Mouse (Mus musculus) layer of hippocampus, postnatal 25 days (tissue): ENCODE results near the gene Unc13d. TPM values are rescaled to one million over a fixed set of nuclear protein-coding genes. Genes with fewer than 3 reads are reported as not detected.
"Not testable (repeated sequence)": the region's sequence is repeated elsewhere in the genome, so short reads cannot be mapped to it uniquely, and the experiment has no call there.

Experiments used
- DNase-seq, 2 experiments: peaks; one replicate each; pipeline ENCODE4 v3.0.0; 2022; ENCODE audit warnings: mixed read lengths in 2 of 2, low spot score in 1 of 2; ENCODE audit errors: extremely low spot score in 1 of 2
- total RNA-seq, 2 experiments: library from RNA; stranded (reverse); gene quantifications; 2 replicates each; pipeline ENCODE4 v1.2.3; 2021

Unc13d gene
- 1 to 10 TPM; 1.3 to 2.4 TPM for total RNA-seq

DNA sequence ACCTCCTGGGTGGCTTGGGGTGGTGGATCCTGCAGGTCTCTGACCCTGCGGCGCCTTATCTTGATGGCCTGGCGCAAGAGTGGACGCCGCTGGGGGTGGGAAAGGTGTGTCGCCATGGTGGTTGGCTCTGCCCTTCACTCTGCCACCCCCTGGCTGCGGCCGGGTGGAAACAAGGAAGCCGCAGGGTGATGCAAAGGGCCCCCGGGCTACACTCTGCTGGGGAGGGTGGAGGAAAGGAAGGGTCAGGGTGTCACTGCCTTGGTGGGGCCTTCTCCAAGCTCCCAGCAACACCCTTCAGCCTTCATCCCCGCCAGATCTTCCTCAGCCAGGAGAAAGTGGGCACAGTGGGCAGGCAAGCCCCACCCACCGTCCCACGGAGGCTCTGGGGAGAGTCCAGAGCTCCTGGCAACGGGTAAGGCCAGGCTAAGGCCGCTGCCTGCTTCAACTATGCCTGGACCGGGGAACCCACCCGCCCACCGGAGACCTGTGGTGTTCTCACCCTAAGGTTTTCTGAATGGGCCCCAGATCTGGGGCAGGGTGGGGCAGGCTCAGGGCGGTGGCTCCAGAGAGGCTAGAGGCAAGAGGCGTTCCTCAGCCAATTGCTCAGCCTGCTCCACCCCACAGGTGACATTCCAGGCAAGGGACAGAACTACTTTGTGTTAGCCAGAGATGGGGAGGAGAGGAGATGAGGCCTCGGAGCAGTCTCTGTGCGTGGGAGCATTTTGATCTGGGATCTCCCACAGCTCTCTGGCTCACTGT, at the start of gene Unc13d:
TSS of gene Unc13d (minus strand) at position 516 of the 759 bp plus-strand sequence.
- DNase-seq, result no peak

DNA sequence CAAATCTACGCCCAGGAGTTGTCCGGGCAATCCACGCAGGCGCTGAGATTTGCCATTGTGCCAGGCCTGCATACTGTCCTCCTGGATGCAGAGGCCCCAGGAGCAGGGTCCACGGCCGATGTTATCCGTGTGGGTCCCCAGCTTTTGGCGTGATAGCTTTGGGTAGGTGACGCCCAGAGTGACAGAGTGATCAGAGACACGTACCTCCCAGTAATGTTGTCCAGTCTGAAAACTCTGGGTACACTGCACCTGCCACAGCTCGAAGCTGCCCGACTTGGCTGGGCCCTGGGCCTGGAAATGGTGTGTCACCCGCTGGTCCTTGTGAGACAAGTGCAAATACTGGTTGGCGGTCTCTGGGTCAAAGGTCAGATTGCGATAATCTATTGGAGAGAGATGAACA, 48.5 kb upstream of the Unc13d start:
- no peak for DNase-seq

DNA sequence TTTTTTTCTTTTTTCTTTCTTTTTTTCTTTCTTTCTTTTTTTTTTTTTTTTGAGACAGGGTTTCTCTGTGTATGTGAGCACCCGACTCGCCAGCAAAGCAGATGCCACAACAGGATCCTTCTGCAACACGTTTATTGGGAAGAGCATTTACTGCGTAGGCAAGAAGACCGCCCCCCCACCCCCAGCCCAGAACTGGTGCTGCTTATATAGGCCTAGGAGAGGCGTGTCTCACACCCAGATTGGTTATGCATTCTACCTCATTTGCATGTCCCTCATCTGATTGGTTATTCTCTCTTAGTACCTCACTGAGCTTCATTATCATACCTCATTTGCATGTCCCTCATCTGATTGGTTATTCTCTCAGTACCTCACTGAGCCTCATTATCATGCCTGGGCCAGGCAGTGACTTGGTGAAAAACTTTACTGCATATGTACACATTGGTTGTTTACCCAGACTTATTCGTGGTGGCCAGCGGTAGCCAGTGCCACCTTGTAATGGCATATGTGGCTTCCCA, 44.0 kb upstream of the Unc13d start:
- not testable (repeated sequence) for DNase-seq

DNA sequence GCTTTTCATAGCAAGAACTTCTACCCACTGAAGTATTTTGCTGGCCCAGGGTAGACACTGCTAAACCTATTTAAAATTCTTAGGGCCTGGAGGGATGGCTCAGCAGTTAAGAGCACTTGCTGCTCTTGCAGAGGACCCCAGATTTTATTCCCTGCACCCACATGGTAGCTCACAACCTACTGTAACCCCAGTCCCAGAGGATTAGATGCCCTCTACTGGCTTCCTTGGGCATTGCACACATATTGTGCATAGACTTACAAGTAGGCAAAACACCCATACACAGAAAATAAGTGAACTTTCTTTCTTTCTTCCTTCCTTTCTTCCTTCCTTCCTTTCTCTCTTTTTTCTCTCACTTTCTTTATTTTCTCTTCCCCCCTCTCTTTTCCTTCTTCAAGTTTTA, 40.1 kb upstream of the Unc13d start:
- DNase-seq, result no peak

DNA sequence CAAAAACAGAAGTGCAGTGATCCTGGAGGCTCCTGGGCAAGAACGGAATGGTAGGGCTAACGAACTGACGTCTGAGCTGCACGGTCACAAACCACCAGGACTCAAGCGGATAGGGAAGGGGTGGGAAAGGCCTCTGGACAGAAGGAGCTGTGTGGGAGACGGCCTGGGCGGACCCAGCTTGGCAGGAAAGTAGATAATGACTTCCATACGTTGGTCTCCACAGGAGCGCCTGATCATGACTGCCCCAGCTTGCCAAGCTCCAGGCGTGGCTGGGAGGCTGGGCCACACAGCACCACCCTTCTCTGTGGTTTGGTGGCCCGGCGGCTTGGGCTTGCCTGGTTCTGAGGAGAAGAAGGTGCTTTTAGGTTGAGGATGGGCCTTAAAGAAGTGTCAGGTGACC, 39.5 kb upstream of the Unc13d start:
- DNase-seq, result no peak

DNA sequence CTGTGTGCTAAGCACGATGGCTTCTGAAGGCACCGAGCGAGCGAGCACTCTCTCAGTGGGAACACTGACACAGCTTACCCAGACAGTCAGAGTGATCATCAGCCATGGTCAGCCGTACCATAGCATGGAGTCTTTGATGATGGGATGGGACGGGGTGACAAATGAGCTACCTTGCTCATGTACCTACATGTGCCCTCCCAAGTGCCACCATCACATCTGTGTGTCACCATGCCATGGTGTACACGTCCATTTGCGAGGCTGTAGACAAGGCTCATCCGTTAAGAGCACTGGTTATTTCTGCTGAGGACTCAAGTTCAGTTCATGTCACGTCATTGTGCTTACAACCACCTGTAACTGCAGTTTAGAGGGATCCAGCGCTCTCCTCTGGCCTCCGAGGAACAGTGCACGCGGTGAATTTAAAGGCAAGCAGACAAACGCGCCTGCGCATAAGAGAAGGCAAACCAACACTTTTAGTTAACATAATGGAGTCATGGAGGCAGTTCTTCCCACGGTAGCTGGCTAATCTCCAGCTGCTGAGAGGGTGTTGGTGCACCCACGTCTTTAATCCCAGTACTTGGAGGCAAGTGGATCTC, 33.9 kb upstream of the Unc13d start:
- DNase-seq, result no peak

DNA sequence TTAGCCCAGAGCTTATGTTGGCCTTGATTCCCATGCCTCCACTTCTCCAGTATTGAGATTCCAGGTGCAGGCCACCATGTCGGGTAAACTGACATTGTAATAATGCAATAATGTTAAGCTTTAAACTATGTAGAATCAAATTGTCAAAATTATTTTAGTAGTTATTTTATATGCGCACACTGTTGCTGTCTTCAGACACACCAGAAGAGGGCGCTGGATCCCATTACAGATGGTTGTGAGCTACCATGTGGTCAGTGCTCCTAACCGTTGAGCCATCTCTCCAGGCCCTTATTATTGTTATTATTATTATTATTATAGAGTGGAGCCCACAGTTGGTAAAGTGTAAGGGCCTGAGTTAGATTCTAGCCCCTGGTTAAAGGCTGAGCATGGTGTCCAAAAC, 33.3 kb upstream of the Unc13d start:
- DNase-seq, result no peak

DNA sequence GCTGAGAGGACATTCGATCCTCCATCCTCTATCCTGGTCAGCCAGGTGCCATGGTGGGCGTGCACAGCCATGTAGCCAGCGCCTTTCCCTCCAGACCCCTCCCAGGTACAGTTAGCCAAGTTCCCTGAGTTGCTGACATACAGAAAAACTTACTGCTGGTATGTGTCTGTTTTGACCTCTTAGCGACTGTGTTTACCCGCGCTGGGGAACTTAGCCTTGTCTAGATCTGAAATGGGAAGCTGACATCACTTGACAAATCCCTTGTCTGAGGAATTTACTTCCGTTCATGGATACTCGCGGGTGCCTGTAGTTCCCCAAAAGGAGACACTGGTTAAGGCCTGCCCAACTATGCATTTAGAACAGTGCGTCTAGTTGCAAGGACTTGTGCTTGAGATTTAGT, 32.8 kb upstream of the Unc13d start:
- DNase-seq, result no peak

DNA sequence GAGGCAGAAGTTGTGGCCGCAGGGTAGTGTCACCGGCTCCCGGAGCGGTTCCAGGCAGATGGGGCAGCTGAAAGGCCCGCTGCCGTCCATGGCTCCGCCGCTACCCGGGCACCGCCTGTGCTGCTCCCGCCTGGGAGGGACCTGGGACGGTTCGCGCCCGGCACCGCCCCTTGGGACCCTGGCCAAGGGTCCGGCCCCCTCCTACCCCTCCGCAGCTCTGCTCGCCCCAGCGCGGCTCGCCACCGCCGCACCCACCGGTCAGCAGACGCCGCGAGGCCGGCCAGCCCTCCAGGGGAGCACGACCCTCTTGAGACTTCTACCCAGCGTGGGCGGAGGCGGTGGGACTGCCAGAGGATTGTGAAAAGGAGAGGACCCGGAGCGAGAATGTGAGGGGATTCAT, 32.4 kb upstream of the Unc13d start:
- DNase-seq, result no peak

DNA sequence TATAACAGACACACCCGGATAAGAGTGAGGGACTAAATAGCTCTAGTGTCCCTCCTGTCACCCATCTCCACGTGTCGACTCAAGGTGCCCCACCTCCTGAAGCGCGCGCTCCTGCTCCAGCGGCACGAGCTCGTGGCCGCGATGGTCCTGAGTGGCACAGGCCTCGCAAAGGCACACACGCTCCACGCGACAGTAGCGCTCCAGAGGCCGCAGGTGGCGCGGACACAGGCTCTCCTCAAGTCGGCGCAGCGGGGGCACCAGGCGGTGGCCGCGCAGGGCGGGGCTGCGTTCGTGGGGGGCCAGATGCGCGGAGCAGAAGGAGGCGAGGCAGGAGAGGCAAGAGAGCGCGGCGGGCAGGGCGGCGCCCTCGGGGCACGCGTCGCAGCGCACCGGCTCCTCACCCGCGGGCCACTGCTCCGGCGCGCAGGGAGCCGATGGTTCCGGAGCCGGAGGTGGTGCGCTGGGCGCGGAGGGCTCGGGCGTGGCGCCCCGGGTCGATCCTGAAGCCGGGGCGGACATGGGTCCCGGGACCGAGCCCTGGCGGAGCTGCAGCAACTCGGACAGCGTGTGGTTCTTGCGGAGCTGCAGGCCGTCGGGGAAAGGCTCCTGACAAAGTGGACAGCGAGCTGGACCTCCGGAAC, 31.8 kb upstream of the Unc13d start:
- no peak for DNase-seq

DNA sequence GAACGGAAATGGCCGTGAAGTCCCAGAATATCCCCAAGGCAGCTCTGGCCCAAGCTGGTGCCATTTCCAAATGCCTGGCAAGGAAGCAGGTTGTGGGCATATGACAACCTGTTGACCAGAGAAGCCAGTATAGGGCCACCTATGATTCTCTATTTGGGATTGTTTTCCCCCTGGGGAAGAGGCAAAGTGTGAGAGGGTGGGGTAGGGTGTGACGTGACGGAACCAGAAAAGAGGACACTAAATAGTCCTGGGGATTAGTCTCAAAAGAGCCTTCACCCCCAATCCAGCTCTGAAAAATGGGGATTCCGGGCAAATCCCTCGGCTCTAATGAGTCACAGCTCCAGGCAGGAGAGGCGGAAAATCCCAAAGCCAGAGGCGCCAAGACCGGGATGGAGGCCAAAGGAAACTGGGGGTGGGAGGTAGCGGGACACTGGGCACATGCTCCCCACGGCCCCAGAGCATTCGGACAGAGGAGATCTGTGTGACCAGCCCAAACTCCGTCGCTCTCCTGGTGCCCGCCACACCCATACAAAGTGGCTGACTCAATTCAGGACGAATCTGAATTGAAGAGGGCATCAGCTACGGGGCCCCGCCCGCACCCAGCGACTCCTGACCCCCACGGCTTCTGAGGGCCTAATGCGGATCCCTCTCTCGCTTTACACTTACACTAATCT, 30.8 kb upstream of the Unc13d start:
- no peak for DNase-seq

DNA sequence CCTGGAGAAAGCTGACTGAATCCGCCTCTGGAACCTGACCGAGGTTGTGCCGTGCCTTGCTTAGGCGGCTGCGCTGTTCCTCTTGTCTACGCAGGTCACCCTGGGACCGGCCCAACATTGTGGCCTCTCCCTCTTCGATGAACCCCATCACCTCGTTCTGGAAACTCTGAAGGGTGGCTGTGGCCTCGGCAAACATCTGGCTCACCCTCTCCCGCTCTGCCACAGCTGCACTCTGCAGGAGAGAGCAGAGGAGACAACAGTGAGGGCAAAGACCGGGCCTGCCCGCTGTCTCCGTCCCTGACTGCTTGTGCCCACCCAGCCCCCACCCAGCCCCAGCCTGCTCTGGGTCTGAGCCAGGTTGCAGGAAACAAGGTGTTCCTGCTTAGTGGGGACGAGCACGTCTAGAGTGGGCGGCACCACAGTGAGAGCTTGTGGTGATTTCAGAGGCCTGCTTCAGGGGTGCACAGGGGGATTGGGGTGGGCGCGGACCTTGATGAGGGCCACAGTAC, 30.1 kb upstream of the Unc13d start:
- no peak for DNase-seq

DNA sequence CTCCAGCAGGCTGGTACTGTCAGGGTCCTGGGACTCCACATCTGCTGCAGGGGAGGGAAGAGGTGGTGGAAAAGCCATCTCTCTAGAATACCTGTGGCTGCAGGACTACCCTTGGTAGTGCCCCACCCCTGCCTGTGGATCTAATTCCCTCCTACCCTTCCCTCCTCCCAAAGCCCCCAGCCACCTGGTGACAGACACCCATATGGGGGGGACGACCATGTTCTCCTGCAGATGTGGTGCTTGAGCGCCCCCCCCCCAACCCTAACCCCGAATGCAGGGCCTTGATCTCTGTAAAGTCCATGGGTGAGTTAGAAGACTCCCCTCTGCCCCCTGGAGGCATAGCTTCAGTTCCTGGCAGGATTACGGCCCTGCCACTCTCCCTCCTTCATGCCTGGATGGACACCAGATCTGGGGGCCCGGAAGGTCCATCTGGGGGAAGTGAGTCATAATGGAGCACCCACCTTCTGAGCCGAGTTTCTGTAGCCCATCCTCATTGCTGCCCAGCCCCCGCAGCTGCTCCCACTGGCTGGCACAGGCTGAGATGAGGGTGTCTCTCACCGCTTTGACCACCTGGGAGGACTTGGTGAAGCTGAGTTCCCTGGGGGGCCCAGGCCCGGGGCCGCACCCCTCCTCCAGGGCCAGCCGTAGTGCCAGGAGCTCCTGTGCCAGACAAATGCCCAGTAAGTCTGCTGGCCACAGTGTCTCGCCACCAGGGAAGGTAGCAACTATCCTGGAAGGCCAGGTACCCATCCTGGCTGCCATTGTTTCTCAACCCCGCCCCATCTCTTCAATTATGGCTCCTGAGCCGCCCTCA, 29.4 kb upstream of the Unc13d start:
- no peak for DNase-seq

DNA sequence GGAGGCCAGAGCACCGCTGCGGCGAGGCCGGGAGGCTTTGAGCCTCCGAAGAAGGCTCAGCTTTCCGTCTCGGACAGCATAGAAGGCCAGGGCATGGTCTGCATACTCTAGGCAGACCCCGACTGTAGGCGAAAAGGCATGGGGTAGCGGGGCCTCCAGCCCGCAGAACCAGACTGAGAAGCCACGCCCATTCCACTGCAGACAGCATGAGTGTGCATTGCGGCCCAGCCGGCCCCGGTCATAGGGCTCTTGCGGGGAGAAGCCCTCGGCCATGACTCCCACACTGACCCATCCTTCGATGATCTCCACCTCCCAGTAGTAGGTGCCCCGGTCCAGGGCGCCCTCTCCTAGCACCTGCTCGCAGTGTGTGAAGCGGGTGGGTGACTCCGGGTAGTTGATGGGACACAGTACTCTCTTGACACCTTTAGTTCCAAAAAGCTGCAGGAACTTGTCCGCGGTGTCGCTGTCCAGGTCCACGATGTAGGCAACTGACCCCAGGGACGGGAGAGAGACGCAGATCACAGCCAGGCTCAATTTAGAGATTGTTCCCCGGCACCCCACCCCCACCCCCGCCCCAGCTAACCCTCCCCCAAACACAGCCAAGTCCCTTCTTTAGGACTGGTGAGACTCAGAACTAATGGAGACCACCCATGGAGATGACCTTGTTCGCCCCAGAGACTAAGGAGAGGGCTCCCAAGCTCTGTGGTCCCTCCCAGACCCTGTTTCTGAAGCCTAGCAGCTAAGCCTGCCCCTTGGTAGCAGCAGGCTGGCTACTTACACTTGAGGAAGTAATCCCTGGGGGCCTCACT, 28.6 kb upstream of the Unc13d start:
- DNase-seq, result no peak

DNA sequence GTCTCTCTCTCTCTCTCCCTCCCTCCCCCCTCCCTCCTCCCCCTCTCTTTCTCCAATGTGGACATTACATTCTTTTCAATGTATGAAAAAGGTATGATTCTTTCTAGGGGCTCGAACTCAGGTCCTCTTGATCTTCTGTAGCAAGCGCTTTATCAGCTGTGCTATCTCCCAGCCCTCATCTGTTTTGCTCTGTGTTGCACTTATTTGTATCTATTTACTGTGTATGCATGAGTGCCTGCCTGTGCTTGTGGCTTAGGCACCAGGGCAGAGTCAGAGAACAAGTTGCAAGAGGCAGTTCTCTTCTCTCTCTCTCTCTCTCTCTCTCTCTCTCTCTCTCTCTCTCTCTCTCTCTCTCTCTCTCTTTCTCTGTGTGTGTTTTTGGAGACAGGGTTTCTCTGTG, 27.3 kb upstream of the Unc13d start:
- DNase-seq, result no peak

DNA sequence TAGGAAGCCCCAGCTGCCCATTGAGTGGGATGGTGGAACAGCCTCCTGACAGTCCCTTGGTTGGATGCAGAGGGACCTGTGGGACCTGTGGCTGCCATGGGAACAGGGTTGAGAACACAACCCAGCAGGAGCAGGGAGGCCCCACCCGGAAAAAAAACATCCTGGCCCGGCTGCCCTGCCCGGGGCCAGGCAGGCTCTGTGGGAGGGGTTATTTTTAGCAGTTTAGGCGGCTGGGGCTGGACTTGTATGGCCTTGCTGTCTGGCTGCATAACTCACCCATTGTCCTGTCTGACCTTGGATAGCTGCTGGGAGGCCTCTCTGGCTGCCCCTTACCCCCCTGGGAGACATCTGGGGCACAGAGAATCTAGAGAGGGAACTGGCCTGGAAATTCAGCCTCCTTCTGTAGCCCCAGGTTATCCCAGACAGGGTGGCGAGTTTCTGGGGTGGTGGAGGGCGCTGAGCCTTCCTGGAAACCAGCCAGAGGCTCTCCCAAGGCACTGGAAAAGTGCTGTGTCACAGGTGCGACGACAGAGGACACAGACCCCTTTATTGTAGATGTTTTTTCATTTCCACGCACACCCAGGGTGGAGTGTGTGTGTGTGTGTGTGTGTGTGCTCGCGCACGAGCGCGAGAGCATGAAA, 26.4 kb upstream of the Unc13d start:
- no peak for DNase-seq

DNA sequence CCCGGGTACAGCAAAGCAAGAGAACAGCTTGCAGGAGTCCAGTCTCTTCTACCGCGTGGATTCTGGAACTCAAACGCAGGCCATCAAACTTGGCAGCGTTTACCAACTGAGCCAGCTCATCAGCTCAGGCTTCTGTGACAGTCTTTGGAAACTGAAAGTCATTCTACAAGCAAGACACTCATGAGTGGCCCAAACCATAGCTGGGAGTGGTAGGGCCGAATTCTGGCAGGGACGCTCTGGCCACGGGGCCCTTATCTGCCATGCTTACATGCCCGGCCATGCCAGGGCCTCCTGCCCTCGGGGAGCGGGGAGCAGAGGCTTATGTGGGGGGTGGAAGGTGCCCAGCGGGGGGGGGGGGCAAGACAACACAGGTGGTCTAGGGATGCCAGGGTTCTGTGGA, 25.8 kb upstream of the Unc13d start:
- DNase-seq, result no peak

DNA sequence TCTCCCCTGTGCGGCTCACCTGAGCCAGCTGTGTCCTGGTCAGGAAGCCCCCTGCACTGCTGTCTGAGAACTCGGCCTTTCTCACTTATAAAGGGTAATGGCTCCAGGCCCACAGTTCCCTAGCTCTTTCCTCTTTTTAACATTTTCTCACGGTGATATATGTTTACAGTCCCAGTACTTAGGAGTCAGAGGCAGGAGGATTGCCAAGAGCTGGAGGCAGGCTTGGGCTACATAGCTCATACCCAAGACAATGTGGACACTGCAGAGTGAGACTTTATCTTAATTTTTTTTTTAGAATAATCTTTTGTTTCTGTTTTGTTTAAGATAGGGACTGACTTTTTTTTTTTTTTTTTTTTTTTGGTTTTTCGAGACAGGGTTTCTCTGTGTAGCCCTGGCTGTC, 24.7 kb upstream of the Unc13d start:
- no peak for DNase-seq

DNA sequence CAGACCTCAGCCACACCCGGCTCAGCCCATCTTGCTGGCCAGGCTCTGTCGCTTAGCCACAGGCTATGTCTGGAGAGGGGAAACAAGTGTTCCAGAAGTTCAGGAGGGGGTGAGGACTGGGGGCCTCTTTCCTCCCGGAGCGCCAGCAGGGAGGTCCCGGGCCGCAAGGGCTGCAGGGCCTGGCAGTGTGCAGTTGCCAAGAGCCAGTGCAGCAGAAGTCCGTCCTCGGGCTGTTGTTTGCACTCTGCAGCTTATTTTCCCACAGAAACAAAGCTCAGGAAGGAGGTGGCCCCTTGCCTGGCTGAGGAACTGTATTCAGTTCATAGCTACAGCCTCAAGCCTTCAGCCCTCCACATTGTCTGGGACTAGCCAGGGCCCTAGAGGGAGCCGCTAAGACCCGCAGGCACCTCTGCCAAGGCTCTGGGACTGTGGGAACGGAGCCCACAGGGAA, 24.2 kb upstream of the Unc13d start:
- no peak for DNase-seq
